In genomic region chr12:85092214-85092613, GRCm38 (mm10) we compare ENCODE assay signal across 8 mouse cellular contexts. TPM values are rescaled to one million over a fixed set of nuclear protein-coding genes. Genes with fewer than 3 reads are reported as not detected.
DNase-seq lines count a peak whose midpoint lies in the region; ATAC-seq and TF ChIP-seq lines count a peak whose summit lies in the region.

No protein-coding gene starts in this region.

- H3K4me3 ChIP-seq in bone marrow macrophage, adult 2 months (ENCODE audit: insufficient read depth, low read length): no peak overlapping the region

- TF ChIP-seq CTCF in bone marrow macrophage, adult 2 months (IDR thresholded peaks at IDR 0.05; ENCODE audit: low read depth, low read length): peak; percentile 86

- ATAC-seq in erythroid progenitor cell, adult 5-6 weeks (replicated peaks; ENCODE audit: low FRiP score, poor library complexity, severe bottlenecking): peak; percentile 74

- H3K27ac ChIP-seq in bone marrow macrophage, adult 2 months (ENCODE audit: insufficient read depth, low read depth, low read length): no peak overlapping the region

- peak; percentile 54 to 83 for DNase-seq in adrenal gland, adult (ENCODE audit: inconsistent age in 2 of 2, low spot score in 1 of 2)
- no peak for DNase-seq in adrenal gland, adult 8-10 months
- DNase-seq in A20 (ENCODE audit: low read depth, low spot score): peak; percentile 78
- peak; percentile 80 to 92 for DNase-seq in kidney, postnatal 36 days
- DNase-seq in lung, postnatal 10 days: peak; percentile 81
- DNase-seq in right cerebral cortex, postnatal 4 days: peak; percentile 75

- H3K4me1 ChIP-seq in bone marrow macrophage, adult 2 months (ENCODE audit: control insufficient read depth, insufficient read depth, low read length): peaks cover 10% of the 10 kb centered on the region

- no peak for TF ChIP-seq POLR2A in bone marrow macrophage, adult 2 months (IDR thresholded peaks at IDR 0.05; ENCODE audit: borderline replicate concordance, low read depth, low read length)

RNA-seq across cellular contexts. Expression of gene Prox2, which starts 18.3 kb away (rescaled TPM):
- total RNA-seq in adrenal gland, adult 8-10 months (2022): 1 to 10 TPM; 3.0 to 7.9 (median 6.0) TPM
- polyA plus RNA-seq in bone marrow macrophage, adult 2 months (2012; ENCODE audit: insufficient read depth, insufficient read length, missing spikeins): 1.4 and 3.1 TPM in 2 replicates
- 7.5 and 14.1 TPM in 2 replicates for total RNA-seq in erythroid progenitor cell, adult 5-6 weeks (2015; ENCODE audit: low replicate concordance)
- 6.0 and 21.6 TPM in 2 replicates for total RNA-seq in erythroid progenitor cell, adult 5-6 weeks (2017; ENCODE audit: low replicate concordance)

RNA-seq across cellular contexts. Expression of gene Dlst, which starts 18.4 kb away (rescaled TPM):
- 100 to 1,000 TPM; 226 to 318 (median 254) TPM for total RNA-seq in adrenal gland, adult 8-10 months (2022)
- 86.0 and 92.0 TPM in 2 replicates for polyA plus RNA-seq in bone marrow macrophage, adult 2 months (2012; ENCODE audit: insufficient read depth, insufficient read length, missing spikeins)
- total RNA-seq in erythroid progenitor cell, adult 5-6 weeks (2015; ENCODE audit: low replicate concordance): 106 and 118 TPM in 2 replicates
- 181 and 293 TPM in 2 replicates for total RNA-seq in erythroid progenitor cell, adult 5-6 weeks (2017; ENCODE audit: low replicate concordance)

RNA-seq across cellular contexts. Expression of gene Rps6kl1, which starts 58.9 kb away (rescaled TPM):
- 1 to 10 TPM; 1.0 to 2.3 (median 1.8) TPM for total RNA-seq in adrenal gland, adult 8-10 months (2022)
- not detected in 2 replicates for polyA plus RNA-seq in bone marrow macrophage, adult 2 months (2012; ENCODE audit: insufficient read depth, insufficient read length, missing spikeins)
- not detected in 2 replicates for total RNA-seq in erythroid progenitor cell, adult 5-6 weeks (2015; ENCODE audit: low replicate concordance)
- not detected in 2 replicates for total RNA-seq in erythroid progenitor cell, adult 5-6 weeks (2017; ENCODE audit: low replicate concordance)
